Mouse (Mus musculus) stomach, embryonic 15.5 days (tissue): ENCODE data around the gene Nck2. TPM values are rescaled to one million over a fixed set of nuclear protein-coding genes. Genes with fewer than 3 reads are reported as not detected.
A peak's percentile ranks its signal among the peaks of the same experiment; 100 is the strongest.

ENCODE experiments used
- ATAC-seq: fragments of 200-750 bp; cut with Nextera tagmentation; 2 replicates; pipeline ENCODE4 v1.8.0; 2017; ENCODE audit warnings: low read depth, moderate number of reproducible peaks, moderate TSS enrichment; ENCODE audit not compliant: insufficient read depth, low FRiP score
- H3K27ac ChIP-seq: fragments of 300-500 bp; sonication (generic); 2 replicates; pipeline ENCODE4 v1.5.1; 2015; ENCODE audit warnings: mild to moderate bottlenecking, inconsistent platforms
- H3K27me3 ChIP-seq: fragments of 300-500 bp; sonication (generic); replicated peaks from 2 replicates; pipeline ENCODE4 v1.6.1; 2015; ENCODE audit warnings: inconsistent platforms
- H3K36me3 ChIP-seq: fragments of 300-500 bp; sonication (generic); 2 replicates; pipeline ENCODE4 v1.6.1; 2015; ENCODE audit warnings: inconsistent platforms
- H3K4me1 ChIP-seq: fragments of 300-500 bp; sonication (generic); 2 replicates; pipeline ENCODE4 v1.6.1; 2015; ENCODE audit warnings: inconsistent platforms
- H3K4me2 ChIP-seq: fragments of 300-500 bp; sonication (generic); 2 replicates; pipeline ENCODE4 v1.6.1; 2015; ENCODE audit warnings: mild to moderate bottlenecking, inconsistent platforms
- H3K4me3 ChIP-seq: fragments of 300-500 bp; sonication (generic); replicated peaks from 2 replicates; pipeline ENCODE4 v1.5.1; 2015; ENCODE audit warnings: inconsistent platforms
- H3K9ac ChIP-seq: fragments of 300-500 bp; sonication (generic); 2 replicates; pipeline ENCODE4 v1.6.1; 2015; ENCODE audit warnings: inconsistent platforms
- H3K9me3 ChIP-seq: fragments of 300-500 bp; sonication (generic); 2 replicates; pipeline ENCODE4 v1.6.1; 2016; ENCODE audit warnings: inconsistent platforms
- WGBS: fragments of 180-500 bp; shearing (Covaris S2); methylation state at CpG from one replicate; pipeline ENCODE4 v1.1.7; 2015; 5-methylcytosine and 5-hydroxymethylcytosine counted together
- polyA plus RNA-seq: library from polyadenylated mRNA; unstranded; fragments of >200 nt; fragmentation: Nextera tagmentation; extraction: Ambion mirVana; gene quantifications from 2 replicates; pipeline ENCODE4 v1.2.1, GENCODE M21; 2015

Nck2 gene
- polyA plus RNA-seq, 1 experiment from 2014 or later, result 41.3 TPM

- Histone ChIP-seq H3K9ac (no peak overlapping the region), H3K27ac (0 out of 2 replicates have a peak overlapping the region, but pooled peaks have one; percentile 9), H3K27me3 (no peaks in the 10 kb centered on the region), H3K36me3 (no peaks in the 10 kb centered on the region), H3K4me3 (no peak overlapping the region), H3K4me2 (no peak overlapping the region), H3K9me3 (no peaks in the 10 kb centered on the region), H3K4me1 (peaks cover 40% of the 10 kb centered on the region)
- no peak for ATAC-seq
- 56% methylated on average over 5 of the region's 5 CpGs for WGBS
Observed at GRCm38 (mm10) chr1:43473734-43474534, 29.6 kb downstream of the Nck2 start.

DNA sequence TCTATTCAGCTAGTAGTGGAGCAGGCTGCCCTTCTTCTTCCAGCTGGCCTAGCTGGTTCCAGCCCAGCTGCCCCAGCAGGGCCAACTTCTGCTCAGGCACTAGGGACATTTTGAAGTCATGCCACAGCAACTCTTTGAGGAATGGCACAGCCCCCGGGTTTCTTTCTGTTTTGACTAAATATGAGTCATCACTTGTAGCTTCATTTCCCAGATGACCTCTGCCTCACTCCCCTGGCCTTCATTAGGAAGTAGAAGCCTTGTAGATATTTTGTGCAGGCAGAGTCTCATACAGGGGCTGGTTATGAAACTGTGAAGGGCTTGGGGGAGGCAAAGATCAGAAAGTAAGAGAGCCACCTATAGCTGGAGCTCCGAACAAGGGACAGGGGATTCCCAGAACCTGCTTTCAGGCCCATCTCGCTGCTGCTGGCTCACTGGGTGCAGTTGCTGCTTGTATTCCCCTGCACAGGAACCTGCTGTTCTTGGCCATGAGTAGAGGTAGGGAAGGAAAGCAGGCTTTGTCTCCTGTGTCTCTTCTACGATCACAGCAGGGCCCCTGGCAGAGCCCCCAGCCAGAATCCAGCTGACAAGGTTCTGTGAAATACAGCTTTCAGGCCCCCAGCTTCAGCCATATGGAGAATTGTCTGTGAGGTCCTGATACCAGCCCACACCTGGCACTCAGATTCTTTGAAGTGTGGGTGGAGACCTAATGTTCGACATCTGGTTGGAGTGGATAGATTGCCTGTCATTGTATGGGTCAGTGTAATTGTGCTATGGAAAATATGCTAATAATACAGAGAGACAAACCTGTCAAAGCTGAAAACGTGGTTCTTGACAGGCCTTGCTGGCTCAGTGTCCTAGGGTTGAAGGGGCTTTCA, 30.4 kb downstream of the Nck2 start:
- Histone ChIP-seq H3K27ac (0 out of 2 replicates have a peak overlapping the region, but pooled peaks have one; percentile 9), H3K4me3 (no peak overlapping the region), H3K4me2 (no peak overlapping the region), H3K9me3 (no peaks in the 10 kb centered on the region), H3K36me3 (no peaks in the 10 kb centered on the region), H3K27me3 (no peaks in the 10 kb centered on the region), H3K4me1 (peaks cover 35% of the 10 kb centered on the region), H3K9ac (no peak overlapping the region)
- no peak for ATAC-seq
- 54% methylated on average over 6 of the region's 6 CpGs for WGBS

GRCm38 (mm10) chr1:43477954-43478353, 33.6 kb downstream of the Nck2 start:
- Histone ChIP-seq H3K4me3 (no peak overlapping the region), H3K27me3 (no peaks in the 10 kb centered on the region), H3K9ac (no peak overlapping the region), H3K4me1 (peaks cover 18% of the 10 kb centered on the region), H3K36me3 (no peaks in the 10 kb centered on the region), H3K4me2 (no peak overlapping the region), H3K27ac (no peak overlapping the region), H3K9me3 (no peaks in the 10 kb centered on the region)
- 86% methylated on average over 3 of the region's 3 CpGs for WGBS
- no peak for ATAC-seq

GRCm38 (mm10) chr1:43485204-43485603, 40.8 kb downstream of the Nck2 start:
- H3K4me1 ChIP-seq, result peaks cover 23% of the 10 kb centered on the region; the same call in 1 of the 2 replicates
- H3K9ac ChIP-seq, result no peak overlapping the region
- H3K4me2 ChIP-seq, result no peak overlapping the region
- 80% methylated on average over 9 of the region's 9 CpGs for WGBS
- ATAC-seq, result no peak
- H3K4me3 ChIP-seq, result no peak overlapping the region
- H3K27ac ChIP-seq, result no peak overlapping the region
- no peaks in the 10 kb centered on the region for H3K9me3 ChIP-seq
- H3K27me3 ChIP-seq, result no peaks in the 10 kb centered on the region
- no peaks in the 10 kb centered on the region for H3K36me3 ChIP-seq

DNA sequence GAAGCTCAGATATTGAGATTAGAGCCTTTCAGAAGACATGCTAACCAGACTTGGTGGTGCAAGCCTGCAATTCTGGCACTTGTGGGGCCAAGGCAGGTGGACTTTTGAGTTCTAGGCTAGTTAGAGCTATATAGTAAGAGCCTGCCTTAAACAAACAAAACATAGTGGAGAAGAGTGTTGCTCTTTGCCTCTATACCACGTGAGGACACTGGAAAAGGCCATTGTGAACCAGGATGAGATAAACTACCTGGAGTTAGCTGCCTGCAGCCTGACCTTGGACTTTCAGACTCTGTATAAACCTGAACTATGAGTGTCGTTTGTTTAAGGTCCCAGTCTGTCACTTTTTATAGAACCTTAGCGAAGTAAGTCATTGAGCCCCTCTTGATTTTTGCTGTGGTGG, 42.1 kb downstream of the Nck2 start:
- Histone ChIP-seq H3K4me2 (no peak overlapping the region), H3K4me1 (peaks cover 23% of the 10 kb centered on the region; the same call in 1 of the 2 replicates), H3K4me3 (no peak overlapping the region), H3K36me3 (no peaks in the 10 kb centered on the region), H3K9me3 (no peaks in the 10 kb centered on the region), H3K27ac (no peak overlapping the region), H3K27me3 (no peaks in the 10 kb centered on the region), H3K9ac (no peak overlapping the region)
- peak; percentile 40; the same call in 1 of the 2 replicates for ATAC-seq
- 57% methylated on average over 3 of the region's 3 CpGs for WGBS

DNA sequence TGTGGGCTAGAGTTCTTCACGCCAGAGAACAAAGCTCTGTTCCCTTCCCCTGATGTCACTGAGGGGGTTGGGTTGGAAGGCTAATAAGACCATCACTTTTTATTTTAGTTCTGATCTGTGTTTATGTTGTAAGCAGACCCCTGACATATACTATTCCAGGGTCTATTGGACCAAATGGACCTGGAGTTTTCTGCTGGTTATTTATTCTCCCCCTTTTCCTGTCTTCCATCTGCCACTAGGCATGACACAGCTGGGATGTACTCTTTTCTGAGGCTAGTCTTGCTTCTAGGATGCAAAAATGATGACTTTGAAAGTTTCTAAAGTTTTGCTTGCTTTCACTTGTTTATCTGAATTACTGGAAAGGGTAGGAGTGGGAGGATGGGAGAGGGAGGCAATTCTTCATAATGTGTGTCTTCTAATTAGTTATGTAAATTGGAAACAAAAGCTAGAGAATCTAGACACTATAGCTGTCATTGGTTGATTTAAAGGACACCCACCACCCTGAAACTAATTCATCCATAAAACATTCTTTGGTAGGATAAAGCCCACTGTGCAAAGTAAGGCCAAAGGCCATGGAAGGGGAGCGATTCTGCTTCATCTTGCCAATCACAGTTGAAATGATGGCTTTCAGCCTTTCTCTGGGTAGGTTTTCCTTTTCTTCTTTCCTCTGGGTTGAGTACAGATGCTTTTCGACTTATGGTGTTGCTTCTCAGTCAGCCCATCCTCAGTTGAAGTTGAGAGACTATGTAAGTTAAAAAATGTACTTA, 42.8 kb downstream of the Nck2 start:
- Histone ChIP-seq H3K27ac (no peak overlapping the region), H3K27me3 (no peaks in the 10 kb centered on the region), H3K4me3 (no peak overlapping the region), H3K36me3 (no peaks in the 10 kb centered on the region), H3K4me1 (peaks cover 23% of the 10 kb centered on the region; the same call in 1 of the 2 replicates), H3K9ac (no peak overlapping the region), H3K4me2 (no peak overlapping the region), H3K9me3 (no peaks in the 10 kb centered on the region)
- WGBS, result 73% methylated on average over 3 of the region's 3 CpGs
- ATAC-seq, result no peak

GRCm38 (mm10) chr1:43489311-43489710, 44.9 kb downstream of the Nck2 start:
- Histone ChIP-seq H3K4me1 (peaks cover 23% of the 10 kb centered on the region; the same call in 1 of the 2 replicates), H3K4me3 (no peak overlapping the region), H3K4me2 (no peak overlapping the region), H3K9me3 (no peaks in the 10 kb centered on the region), H3K9ac (no peak overlapping the region), H3K27ac (no peak overlapping the region), H3K36me3 (no peaks in the 10 kb centered on the region), H3K27me3 (no peaks in the 10 kb centered on the region)
- no peak for ATAC-seq

DNA sequence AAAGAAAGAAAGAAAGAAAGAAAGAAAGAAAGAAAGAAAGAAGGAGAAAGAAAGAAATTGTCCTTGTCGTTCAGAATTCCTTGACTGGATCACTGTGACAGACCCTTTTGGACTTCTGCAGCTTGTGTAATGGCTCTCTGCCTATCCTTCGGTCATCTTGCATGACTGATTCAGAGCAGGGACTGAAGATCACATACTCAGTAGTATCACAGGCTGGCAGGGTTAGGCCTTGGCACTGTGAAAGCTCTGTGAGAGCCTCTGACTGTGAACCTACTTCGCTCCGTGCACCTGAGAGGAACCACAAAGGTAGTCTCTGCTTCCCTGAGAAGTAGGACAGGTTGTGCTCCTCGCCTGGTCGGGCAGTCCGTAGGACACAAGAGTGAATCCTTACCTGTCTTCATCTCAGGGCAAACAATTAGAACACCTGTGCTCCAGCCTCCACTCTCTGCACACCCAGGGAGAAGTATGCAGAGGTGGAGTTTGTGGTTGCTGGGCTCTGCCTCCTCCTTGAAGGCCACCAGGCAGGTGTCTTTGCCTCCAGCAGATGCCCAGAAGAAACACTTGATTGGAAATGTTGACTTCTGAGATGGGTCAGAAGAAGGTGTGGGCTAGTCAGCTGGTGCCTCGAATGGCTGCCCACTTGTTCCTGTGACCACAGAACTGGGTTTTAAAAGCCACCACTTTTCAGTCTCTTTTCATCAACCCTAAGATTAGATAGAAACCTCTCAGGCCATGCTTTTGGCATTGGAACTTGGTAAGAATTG, 47.3 kb downstream of the Nck2 start:
- Histone ChIP-seq H3K27me3 (no peaks in the 10 kb centered on the region), H3K9ac (no peak overlapping the region), H3K36me3 (no peaks in the 10 kb centered on the region), H3K4me1 (peaks cover 4% of the 10 kb centered on the region; the same call in 1 of the 2 replicates), H3K4me2 (no peak overlapping the region), H3K9me3 (no peaks in the 10 kb centered on the region), H3K27ac (no peak overlapping the region), H3K4me3 (no peak overlapping the region)
- WGBS, result 88% methylated on average over 8 of the region's 8 CpGs
- no peak for ATAC-seq

DNA sequence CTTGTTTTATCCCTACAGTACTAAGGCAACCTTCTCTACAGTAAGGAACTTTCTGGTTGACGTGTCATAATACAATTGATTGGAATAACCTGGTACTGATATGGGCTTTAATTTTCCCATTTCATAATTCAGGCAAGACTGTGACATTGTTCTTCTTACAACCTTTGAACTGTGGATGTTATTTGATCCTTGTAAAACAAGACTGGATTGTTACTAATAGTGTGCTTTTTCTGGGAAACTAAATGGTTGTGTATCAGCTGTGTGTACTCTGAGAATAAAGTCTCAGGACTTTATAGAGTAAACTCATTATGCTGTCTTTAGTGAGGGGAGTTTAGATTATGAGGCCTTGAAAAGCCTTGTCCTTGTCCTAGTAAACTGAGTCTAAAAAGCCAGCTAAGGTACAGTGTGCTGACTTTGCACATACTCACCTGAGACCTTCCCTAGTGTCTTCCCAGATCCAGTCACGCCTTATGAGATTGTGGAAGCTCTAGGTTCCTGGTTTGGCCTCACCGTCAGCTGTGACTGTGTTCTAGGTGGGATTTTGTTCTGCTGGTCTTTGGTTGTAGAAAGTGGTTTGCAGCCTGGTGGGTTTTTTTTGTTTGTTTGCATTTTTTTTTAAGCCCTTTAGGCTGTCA, 48.5 kb downstream of the Nck2 start:
- ATAC-seq, result no peak; the same call in 1 of the 2 replicates
- no peak overlapping the region for H3K9ac ChIP-seq
- no peak overlapping the region for H3K27ac ChIP-seq
- H3K4me1 ChIP-seq, result no peaks in the 10 kb centered on the region
- no peaks in the 10 kb centered on the region for H3K36me3 ChIP-seq
- no peaks in the 10 kb centered on the region for H3K9me3 ChIP-seq
- no peaks in the 10 kb centered on the region for H3K27me3 ChIP-seq
- 86% methylated on average over 3 of the region's 3 CpGs for whole genome bisulfite sequencing
- no peak overlapping the region for H3K4me3 ChIP-seq
- H3K4me2 ChIP-seq, result no peak overlapping the region

GRCm38 (mm10) chr1:43496051-43496450, 51.7 kb downstream of the Nck2 start:
- H3K4me3 ChIP-seq, result no peak overlapping the region
- ATAC-seq, result no peak
- H3K27me3 ChIP-seq, result no peaks in the 10 kb centered on the region
- no peak overlapping the region for H3K27ac ChIP-seq
- no peaks in the 10 kb centered on the region for H3K36me3 ChIP-seq
- 66% methylated on average over 4 of the region's 4 CpGs for WGBS
- H3K9ac ChIP-seq, result no peak overlapping the region
- H3K4me1 ChIP-seq, result 0 out of 2 replicates have a peak, but pooled peaks cover under 1% of the 10 kb centered on the region
- no peaks in the 10 kb centered on the region for H3K9me3 ChIP-seq
- no peak overlapping the region for H3K4me2 ChIP-seq

GRCm38 (mm10) chr1:43496993-43497392, 52.6 kb downstream of the Nck2 start:
- Histone ChIP-seq H3K4me3 (no peak overlapping the region), H3K27me3 (no peaks in the 10 kb centered on the region), H3K4me2 (no peak overlapping the region), H3K36me3 (no peaks in the 10 kb centered on the region), H3K4me1 (peaks cover 7% of the 10 kb centered on the region; the same call in 1 of the 2 replicates), H3K27ac (no peak overlapping the region), H3K9me3 (no peaks in the 10 kb centered on the region), H3K9ac (no peak overlapping the region)
- WGBS, result 75% methylated on average over 3 of the region's 3 CpGs
- ATAC-seq, result no peak
